Mouse (Mus musculus) adrenal gland, adult 2 months (tissue): ENCODE results near the gene Mgat3. TPM values are rescaled to one million over a fixed set of nuclear protein-coding genes. Genes with fewer than 3 reads are reported as not detected.

ENCODE experiments used
- DNase-seq: peaks from one replicate; pipeline ENCODE4 v3.0.0; 2021
- long read RNA-seq: library from polyadenylated mRNA; stranded (forward); transcript quantifications from one replicate; pipeline ENCODE4 v2.0.0, GENCODE M21; 2021
- polyA plus RNA-seq: library from polyadenylated mRNA; depleted of rRNA; stranded (reverse); fragments of >200 nt; gene quantifications from 2 replicates; pipeline ENCODE4 v1.2.3, GENCODE M21; 2012; rRNA removed
- total RNA-seq, 2 experiments: library from RNA; stranded (reverse); gene quantifications; 2 replicates each; pipeline ENCODE4 v1.2.3; 2021

Gene Mgat3
- 10 to 100 TPM in 1 of 2 experiments, 1 to 10 TPM in 1; 7.6 to 12.4 TPM for total RNA-seq
- polyA plus RNA-seq = 8.1 and 8.2 TPM in 2 replicates
- long read RNA-seq, full-length matches to known transcripts = 5 of 9 reads
- long read RNA-seq, partial matches to known transcripts = 0 of 9 reads
- long read RNA-seq, other reads (novel, unspliced or antisense) = 4 of 9 reads

- peak; percentile 47 for DNase-seq
Measured at GRCm38 (mm10) chr15:80173001-80173771, at the start of gene Mgat3. Gene Mgat3, plus strand, starts transcription at chr15:80173721.

- DNase-seq = no peak
Measured at GRCm38 (mm10) chr15:80124651-80125050, 48.9 kb upstream of the Mgat3 start.

GRCm38 (mm10) chr15:80127191-80127590 lies 46.3 kb upstream of the Mgat3 start:
- DNase-seq = no peak

GRCm38 (mm10) chr15:80129982-80130381 lies 43.5 kb upstream of the Mgat3 start:
- no peak for DNase-seq

GRCm38 (mm10) chr15:80130689-80131088 lies 42.8 kb upstream of the Mgat3 start:
- DNase-seq = no peak

- no peak for DNase-seq
Measured at GRCm38 (mm10) chr15:80131421-80131820, 42.1 kb upstream of the Mgat3 start.

GRCm38 (mm10) chr15:80132452-80132851 lies 41.1 kb upstream of the Mgat3 start:
- no peak for DNase-seq

GRCm38 (mm10) chr15:80132993-80133586 lies 40.4 kb upstream of the Mgat3 start, which contains the start of gene Tab1:
Gene Tab1, plus strand, starts transcription at chr15:80133127.
- DNase-seq = peak; percentile 95

GRCm38 (mm10) chr15:80133682-80134449 lies 39.7 kb upstream of the Mgat3 start:
- no peak for DNase-seq

GRCm38 (mm10) chr15:80134450-80134847 lies 39.1 kb upstream of the Mgat3 start:
- DNase-seq = peak; percentile 64

GRCm38 (mm10) chr15:80135499-80135898 lies 38.0 kb upstream of the Mgat3 start:
- DNase-seq = no peak

- DNase-seq = peak; percentile 33
Measured at GRCm38 (mm10) chr15:80136645-80137044, 36.9 kb upstream of the Mgat3 start.

GRCm38 (mm10) chr15:80137945-80138791 lies 35.4 kb upstream of the Mgat3 start:
- peak; percentile 35 for DNase-seq

GRCm38 (mm10) chr15:80140302-80140701 lies 33.2 kb upstream of the Mgat3 start:
- DNase-seq = no peak

GRCm38 (mm10) chr15:80140878-80141277 lies 32.6 kb upstream of the Mgat3 start:
- no peak for DNase-seq

- no peak for DNase-seq
Measured at GRCm38 (mm10) chr15:80142130-80142529, 31.4 kb upstream of the Mgat3 start.

GRCm38 (mm10) chr15:80143760-80144159 lies 29.8 kb upstream of the Mgat3 start:
- DNase-seq = no peak

GRCm38 (mm10) chr15:80145397-80145796 lies 28.1 kb upstream of the Mgat3 start:
- DNase-seq = no peak

GRCm38 (mm10) chr15:80146153-80146552 lies 27.4 kb upstream of the Mgat3 start:
- no peak for DNase-seq

- no peak for DNase-seq
Measured at GRCm38 (mm10) chr15:80147090-80147489, 26.4 kb upstream of the Mgat3 start.

GRCm38 (mm10) chr15:80147511-80147910 lies 26.0 kb upstream of the Mgat3 start:
- DNase-seq = no peak
